Mouse (Mus musculus) small intestine, adult 2 months (tissue): ENCODE data around the gene Hat1.

Source experiments
- CTCF ChIP-seq: fragments of 200-500 bp; IDR thresholded peaks from 2 replicates; pipeline ENCODE4 v1.5.1; 2012; ENCODE audit warnings: low read depth, mild to moderate bottlenecking, control low read depth, inconsistent platforms, low read length, moderate library complexity, mixed read lengths; ENCODE audit not compliant: insufficient replicate concordance, insufficient read length; ENCODE audit errors: extremely low read depth
- POLR2A ChIP-seq: fragments of 200-500 bp; IDR thresholded peaks from 2 replicates; pipeline ENCODE4 v1.6.1; 2012; ENCODE audit warnings: low read depth, mild to moderate bottlenecking, control low read depth, inconsistent platforms, low read length, moderate library complexity

- no peak for TF ChIP-seq POLR2A
- no peak for TF ChIP-seq CTCF
Observed at GRCm38 (mm10) chr2:71351727-71351987, 37.1 kb upstream of the Hat1 start.
